Mouse (Mus musculus) small intestine, adult 2 months (tissue): ENCODE measurements around the gene Nr2c2ap. TPM values are rescaled to one million over a fixed set of nuclear protein-coding genes. Genes with fewer than 3 reads are reported as not detected.

Source experiments
- H3K27ac ChIP-seq: fragments of 200-500 bp; 2 replicates; pipeline ENCODE4 v1.5.1; 2012; ENCODE audit warnings: low read depth, low read length, control low read depth, inconsistent platforms; ENCODE audit not compliant: insufficient read depth
- H3K27me3 ChIP-seq: fragments of 200-500 bp; 2 replicates; pipeline ENCODE4 v1.6.1; 2012; ENCODE audit warnings: mild to moderate bottlenecking, moderate library complexity, low read length, inconsistent platforms; ENCODE audit not compliant: control insufficient read depth, insufficient read depth
- H3K36me3 ChIP-seq: fragments of 200-500 bp; 2 replicates; pipeline ENCODE4 v1.6.1; 2012; ENCODE audit warnings: mild to moderate bottlenecking, low read length, control low read depth, inconsistent platforms; ENCODE audit not compliant: control insufficient read depth, insufficient read depth
- H3K4me1 ChIP-seq: fragments of 200-500 bp; 2 replicates; pipeline ENCODE4 v1.6.1; 2012; ENCODE audit warnings: low read length, inconsistent platforms, mixed read lengths; ENCODE audit not compliant: control insufficient read depth, insufficient read depth, insufficient read length
- H3K4me3 ChIP-seq: fragments of 200-500 bp; 2 replicates; pipeline ENCODE4 v1.5.1; 2012; ENCODE audit warnings: low read depth, mild to moderate bottlenecking, control low read depth, inconsistent platforms, low read length, moderate library complexity
- CTCF ChIP-seq: fragments of 200-500 bp; IDR thresholded peaks from 2 replicates; pipeline ENCODE4 v1.5.1; 2012; ENCODE audit warnings: low read depth, mild to moderate bottlenecking, control low read depth, inconsistent platforms, low read length, moderate library complexity, mixed read lengths; ENCODE audit not compliant: insufficient replicate concordance, insufficient read length; ENCODE audit errors: extremely low read depth
- POLR2A ChIP-seq: fragments of 200-500 bp; IDR thresholded peaks from 2 replicates; pipeline ENCODE4 v1.6.1; 2012; ENCODE audit warnings: low read depth, mild to moderate bottlenecking, control low read depth, inconsistent platforms, low read length, moderate library complexity
- WGBS: fragments of 180-500 bp; shearing (Covaris S2); methylation state at CpG from one replicate; pipeline ENCODE4 v1.1.7; 2018; 5-methylcytosine and 5-hydroxymethylcytosine counted together
- polyA plus RNA-seq: library from polyadenylated mRNA; depleted of rRNA; stranded (reverse); fragments of >200 nt; gene quantifications from 2 replicates; pipeline ENCODE4 v1.2.3, GENCODE M21; 2012; rRNA removed

The Nr2c2ap gene
- polyA plus RNA-seq, result 4.9 and 9.2 TPM in 2 replicates

DNA sequence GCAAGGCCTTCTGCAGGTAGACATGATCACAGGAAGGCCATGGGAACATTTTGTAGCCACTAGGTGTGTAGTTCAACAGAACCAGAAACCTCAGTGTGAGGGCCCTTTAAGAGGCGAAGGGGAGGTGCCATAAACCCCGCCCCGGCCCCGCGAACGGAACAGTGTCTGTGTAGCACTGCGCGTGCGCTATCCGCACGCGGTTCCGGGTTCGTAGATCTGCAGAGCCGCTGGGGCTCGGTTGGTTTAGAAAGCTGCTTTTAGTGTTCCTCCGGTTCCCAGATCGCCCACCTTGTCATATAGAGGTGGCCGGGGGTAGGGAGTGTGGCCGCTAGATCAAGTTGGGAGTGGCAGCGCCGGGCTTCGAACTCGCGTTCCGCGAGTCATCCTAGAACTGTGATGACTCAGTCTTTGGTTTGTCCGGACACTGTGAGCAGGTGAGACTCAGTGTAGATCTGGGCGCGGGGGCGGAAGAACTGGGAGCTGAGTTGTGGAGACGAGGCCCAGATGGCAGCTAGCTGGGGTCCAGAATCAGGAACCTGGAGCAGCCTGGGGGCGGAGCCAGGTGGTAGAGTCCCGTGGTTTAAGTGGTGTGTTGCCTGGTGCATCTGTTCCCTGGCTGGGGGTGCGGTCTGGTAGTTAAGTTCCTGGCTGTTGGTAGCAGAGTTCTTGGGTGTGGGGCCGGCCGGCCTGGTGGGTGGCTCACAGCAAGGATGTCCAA, at the start of gene Nr2c2ap:
TSS of gene Nr2c2ap (plus strand) at position 168 of the 718 bp plus-strand sequence.
- Histone ChIP-seq H3K4me3 (peak within 1 kb of the TSS; percentile 83), H3K27ac (peak within 1 kb of the TSS; percentile 82), H3K27me3 (no peaks in the 10 kb centered on the region), H3K4me1 (peaks cover 22% of the 10 kb centered on the region), H3K36me3 (peaks cover 29% of the 10 kb centered on the region)
- peak; percentile 66; the same call in 1 of the 2 replicates for TF ChIP-seq POLR2A
- TF ChIP-seq CTCF, result 0 out of 2 replicates have a peak, but pooled peaks have one; percentile 16
- under 1% methylated on average over 37 of the region's 37 CpGs for WGBS

DNA sequence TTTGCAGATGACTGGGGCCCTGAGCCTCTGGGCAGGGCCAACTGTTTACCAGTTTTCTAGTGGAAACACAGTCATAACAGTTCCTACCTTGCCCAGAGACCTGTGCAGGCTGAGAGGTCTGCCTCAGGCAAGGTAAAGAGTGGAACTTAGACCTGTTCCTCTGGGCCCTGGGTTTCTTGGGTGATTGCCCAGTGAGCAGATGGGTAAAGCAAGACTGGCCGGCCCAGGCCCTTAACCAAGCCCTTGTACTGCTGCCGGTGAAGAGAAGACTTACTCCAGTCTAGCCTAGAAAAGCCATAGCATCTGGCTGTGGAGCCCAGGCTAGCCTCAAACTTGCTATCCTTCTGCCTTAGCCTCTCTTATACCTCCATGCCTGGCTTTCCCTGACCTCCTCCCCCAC, 49.2 kb upstream of the Nr2c2ap start:
- Histone ChIP-seq H3K27ac (no peak overlapping the region), H3K27me3 (peaks cover 24% of the 10 kb centered on the region), H3K4me1 (peaks cover 14% of the 10 kb centered on the region), H3K36me3 (peaks cover 27% of the 10 kb centered on the region), H3K4me3 (no peak overlapping the region)
- no peak for TF ChIP-seq POLR2A
- TF ChIP-seq CTCF, result no peak
- 79% methylated on average over 2 of the region's 2 CpGs for WGBS

DNA sequence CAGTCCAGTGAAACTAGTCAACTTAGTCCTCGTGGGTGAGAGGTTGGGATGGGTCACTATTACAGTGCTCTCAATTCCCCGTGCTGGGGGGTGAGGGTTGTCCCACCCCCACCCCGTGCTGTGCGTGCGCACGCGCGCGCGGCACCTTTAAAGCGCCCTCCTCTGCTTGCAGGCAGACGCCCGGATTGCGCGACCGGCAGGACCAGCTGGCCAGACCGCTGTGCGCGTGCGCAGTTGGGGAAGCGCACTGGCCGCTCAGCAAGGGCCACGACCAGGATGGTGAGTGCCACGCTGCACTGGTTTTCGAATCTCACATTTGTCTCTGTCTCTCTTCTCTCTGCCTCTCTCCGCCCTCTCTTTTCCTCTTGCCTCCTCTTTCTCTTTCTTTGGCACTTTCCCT, 47.8 kb upstream of the Nr2c2ap start, which contains the start of gene Hapln4:
TSS of gene Hapln4 (plus strand) at position 173 of the 400 bp plus-strand sequence.
- no peak within 1 kb of the TSS for H3K27ac ChIP-seq
- H3K4me1 ChIP-seq, result peaks cover 20% of the 10 kb centered on the region
- WGBS, result 1% methylated on average over 26 of the region's 26 CpGs
- peaks cover 16% of the 10 kb centered on the region for H3K36me3 ChIP-seq
- H3K27me3 ChIP-seq, result peaks cover 36% of the 10 kb centered on the region
- TF ChIP-seq CTCF (no peak), POLR2A (no peak)
- peak within 1 kb of the TSS; percentile 61 for H3K4me3 ChIP-seq

DNA sequence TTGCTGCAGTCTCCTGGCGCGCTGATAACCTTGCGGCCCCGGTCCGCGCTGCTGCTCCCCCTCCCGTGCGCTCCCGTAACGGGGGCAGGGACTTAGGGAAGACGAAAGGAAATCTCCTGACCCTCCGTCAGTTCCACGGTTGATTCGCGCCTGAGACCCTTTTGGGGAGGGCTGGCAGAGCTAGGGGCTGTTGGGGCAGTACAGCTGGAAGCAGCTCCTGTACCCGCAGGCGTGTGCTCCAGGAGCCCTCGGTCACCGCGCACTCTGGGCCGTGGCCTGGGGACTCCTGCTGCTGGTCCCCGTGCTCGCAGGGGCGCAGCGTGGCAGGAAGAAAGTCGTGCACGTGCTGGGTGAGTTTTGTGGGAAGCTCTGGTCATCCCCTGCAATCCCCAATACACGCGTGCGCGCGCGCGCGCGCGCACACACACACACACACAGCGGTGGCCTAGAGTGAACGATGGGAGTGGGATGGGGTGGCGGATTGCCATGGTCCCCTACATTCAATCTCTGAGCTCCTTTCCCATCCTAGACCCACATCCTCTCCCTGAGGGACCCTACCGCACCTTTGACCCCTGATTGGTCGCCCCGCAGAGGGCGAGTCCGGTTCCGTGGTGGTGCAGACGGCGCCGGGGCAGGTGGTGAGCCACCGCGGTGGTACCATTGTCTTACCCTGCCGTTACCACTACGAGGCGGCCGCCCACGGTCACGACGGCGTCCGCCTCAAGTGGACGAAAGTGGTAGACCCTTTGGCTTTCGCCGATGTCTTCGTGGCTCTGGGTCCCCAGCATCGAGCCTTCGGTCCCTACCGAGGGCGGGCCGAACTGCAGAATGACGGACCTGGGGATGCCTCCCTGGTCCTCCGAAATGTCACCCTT, 46.7 kb upstream of the Nr2c2ap start:
- Histone ChIP-seq H3K4me3 (peak overlapping the region; percentile 61), H3K36me3 (peaks cover 6% of the 10 kb centered on the region), H3K4me1 (peaks cover 21% of the 10 kb centered on the region), H3K27ac (no peak overlapping the region), H3K27me3 (peaks cover 45% of the 10 kb centered on the region)
- WGBS, result 3% methylated on average over 71 of the region's 71 CpGs
- TF ChIP-seq POLR2A (no peak), CTCF (no peak)

DNA sequence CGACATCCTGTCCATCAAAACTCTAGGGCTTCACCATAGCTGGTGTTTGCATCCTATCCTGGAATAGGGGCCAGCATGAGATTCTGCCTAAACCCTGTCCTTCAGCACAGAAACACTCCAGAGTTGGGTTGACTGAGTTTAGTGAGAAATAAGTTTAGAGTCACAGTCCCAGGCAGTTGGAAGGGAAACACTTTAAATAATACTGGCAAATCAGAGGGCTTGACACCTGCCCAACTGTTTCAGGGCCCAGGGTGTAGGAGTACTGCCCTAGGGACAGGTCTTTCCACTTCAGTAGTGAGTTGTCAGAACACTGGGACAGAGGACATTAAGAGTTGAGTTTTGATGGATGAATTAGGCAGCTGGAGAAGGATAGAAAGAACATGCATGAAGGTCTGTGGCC, 45.0 kb upstream of the Nr2c2ap start:
- no peak overlapping the region for H3K27ac ChIP-seq
- H3K36me3 ChIP-seq, result no peaks in the 10 kb centered on the region
- WGBS, result 39% methylated on average over 1 of the region's 1 CpGs
- peaks cover 53% of the 10 kb centered on the region for H3K27me3 ChIP-seq
- TF ChIP-seq CTCF (no peak), POLR2A (no peak)
- H3K4me3 ChIP-seq, result no peak overlapping the region
- peaks cover 21% of the 10 kb centered on the region for H3K4me1 ChIP-seq

DNA sequence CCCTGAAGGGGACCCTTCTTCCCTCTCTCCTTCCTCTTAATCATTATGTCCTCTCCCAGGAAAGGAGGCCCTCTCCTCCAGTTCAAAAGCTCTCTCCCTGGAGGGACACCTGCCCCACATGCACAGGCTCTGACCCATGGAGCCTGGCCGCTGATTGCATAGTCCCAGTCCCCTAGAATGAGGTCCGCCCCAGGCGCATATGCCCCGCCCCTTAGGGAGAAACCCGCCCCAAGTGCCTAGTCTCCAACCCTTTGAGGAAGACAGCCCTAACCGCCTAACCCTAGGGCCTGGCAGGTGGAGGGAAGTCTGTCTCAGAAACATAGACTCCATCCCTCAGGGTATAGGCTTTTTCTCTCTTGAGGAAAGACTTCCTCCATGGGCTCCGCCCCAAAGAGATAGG, 43.9 kb upstream of the Nr2c2ap start:
- no peak for TF ChIP-seq POLR2A
- TF ChIP-seq CTCF, result no peak
- no peak overlapping the region for H3K4me3 ChIP-seq
- peaks cover 21% of the 10 kb centered on the region for H3K4me1 ChIP-seq
- no peak overlapping the region for H3K27ac ChIP-seq
- H3K36me3 ChIP-seq, result no peaks in the 10 kb centered on the region
- 10% methylated on average over 7 of the region's 7 CpGs for WGBS
- H3K27me3 ChIP-seq, result peaks cover 56% of the 10 kb centered on the region
